Mouse (Mus musculus): ENCODE data around the gene Rab43. TPM values are rescaled to one million over a fixed set of nuclear protein-coding genes. Genes with fewer than 3 reads are reported as not detected.
A peak's percentile ranks its signal among the peaks of the same experiment; 100 is the strongest.

Gene Rab43
- polyA plus RNA-seq (2012; ENCODE audit: insufficient read depth, insufficient read length, low replicate concordance, missing spikeins), result not detected in 2 replicates

DNA sequence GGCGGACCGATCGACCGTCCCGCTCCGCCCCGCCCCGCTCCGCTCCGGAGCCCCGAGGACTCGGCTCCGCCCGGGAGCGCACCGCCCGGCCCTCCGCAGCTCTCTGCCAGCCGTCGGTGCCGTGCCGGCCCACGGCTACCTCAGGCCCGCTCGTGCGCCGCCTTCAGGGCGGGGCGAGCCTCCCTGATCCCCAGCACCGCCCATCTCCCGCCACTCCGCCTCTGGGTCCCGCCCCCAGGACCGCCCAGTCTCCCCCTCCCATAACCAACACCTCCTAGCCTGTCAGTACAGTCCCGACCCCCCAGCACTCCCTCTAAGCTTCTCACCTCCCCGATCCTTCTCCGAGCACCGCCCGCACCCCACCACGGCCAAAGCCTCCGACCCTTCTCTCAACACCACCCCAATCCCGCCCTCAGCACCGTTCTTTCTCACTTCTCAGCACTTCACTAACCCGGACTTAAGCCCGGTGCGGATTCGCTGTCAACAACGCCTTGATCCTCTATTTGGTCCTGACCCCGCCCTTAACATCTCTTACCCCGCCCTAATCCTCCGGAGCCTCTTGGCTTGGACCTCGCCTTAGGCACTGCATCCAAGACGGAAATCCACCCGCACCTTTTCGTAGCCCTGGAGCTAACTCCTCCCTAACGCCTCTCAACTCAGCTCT lies at the start of gene Rab43:
Rab43 (minus strand) TSS at position 490 of the 664 bp plus-strand sequence.
- H3K27ac ChIP-seq (ENCODE audit: insufficient read depth, low read depth, low read length), result peak within 1 kb of the TSS; percentile 44; the same call in 1 of the 2 replicates
- TF ChIP-seq POLR2A (IDR thresholded peaks at IDR 0.05; ENCODE audit: insufficient read depth, low read depth, low read length), result peak; percentile 81
- TF ChIP-seq CTCF (IDR thresholded peaks at IDR 0.05; ENCODE audit: insufficient read depth, low read depth, low read length), result no peak
- H3K4me3 ChIP-seq (ENCODE audit: insufficient read depth, low read depth, low read length), result peak within 1 kb of the TSS; percentile 77
- 1% methylated on average over 55 of the region's 56 CpGs for WGBS
- peaks cover 19% of the 10 kb centered on the region for H3K4me1 ChIP-seq (ENCODE audit: control insufficient read depth, insufficient read depth, low read length)

DNA sequence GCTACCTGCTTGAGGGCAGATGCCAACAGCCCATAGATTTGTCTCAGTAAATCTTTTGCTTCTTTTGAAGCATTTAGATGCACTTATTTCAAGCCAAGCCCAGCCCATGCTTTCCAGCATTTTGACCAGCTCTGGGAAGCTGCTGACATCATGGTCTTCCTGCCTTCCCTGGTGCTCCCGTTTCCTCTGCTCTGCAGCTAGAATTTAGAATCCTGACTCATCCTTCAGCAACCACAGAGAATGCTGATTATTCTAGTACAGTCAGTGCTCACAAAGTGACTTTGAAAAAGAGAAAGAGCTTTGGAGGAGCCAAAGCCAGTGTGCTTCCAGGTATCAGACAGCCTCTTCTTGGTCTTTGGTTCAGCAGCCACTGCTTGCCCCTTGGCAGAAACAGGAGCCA lies 45.1 kb upstream of the Rab43 start:
- Histone ChIP-seq H3K4me3 (ENCODE audit: insufficient read depth, low read depth, low read length) (no peak overlapping the region), H3K4me1 (ENCODE audit: control insufficient read depth, insufficient read depth, low read length) (peaks cover 3% of the 10 kb centered on the region; the same call in 1 of the 2 replicates), H3K27ac (ENCODE audit: insufficient read depth, low read depth, low read length) (peak overlapping the region; percentile 93)
- TF ChIP-seq CTCF (IDR thresholded peaks at IDR 0.05; ENCODE audit: insufficient read depth, low read depth, low read length) (no peak), POLR2A (IDR thresholded peaks at IDR 0.05; ENCODE audit: insufficient read depth, low read depth, low read length) (no peak)
- 13% methylated on average over 1 of the region's 1 CpGs for WGBS

DNA sequence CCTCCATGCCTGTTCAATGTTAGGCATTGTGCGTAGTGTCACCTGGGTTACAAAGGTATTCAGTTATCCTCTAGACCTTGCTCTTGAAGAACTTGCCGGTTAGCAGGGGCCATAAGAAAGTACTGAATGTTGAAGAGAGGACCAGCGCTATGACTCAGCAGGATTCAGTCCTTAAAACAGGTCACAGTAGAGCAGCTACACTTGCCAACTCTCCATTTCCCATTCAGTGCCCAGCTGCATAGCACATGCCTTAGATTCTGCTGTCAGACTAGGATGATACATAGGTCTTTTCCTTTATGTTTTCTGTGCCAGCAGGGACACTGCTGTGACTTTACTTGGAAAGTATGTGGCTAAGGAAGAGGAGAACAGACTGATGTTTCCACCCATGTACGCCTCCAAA lies 41.5 kb upstream of the Rab43 start:
- Histone ChIP-seq H3K4me3 (ENCODE audit: insufficient read depth, low read depth, low read length) (no peak overlapping the region), H3K4me1 (ENCODE audit: control insufficient read depth, insufficient read depth, low read length) (peaks cover 3% of the 10 kb centered on the region; the same call in 1 of the 2 replicates), H3K27ac (ENCODE audit: insufficient read depth, low read depth, low read length) (no peak overlapping the region)
- TF ChIP-seq CTCF (IDR thresholded peaks at IDR 0.05; ENCODE audit: insufficient read depth, low read depth, low read length) (no peak), POLR2A (IDR thresholded peaks at IDR 0.05; ENCODE audit: insufficient read depth, low read depth, low read length) (no peak)
- 86% methylated on average over 4 of the region's 4 CpGs for WGBS

DNA sequence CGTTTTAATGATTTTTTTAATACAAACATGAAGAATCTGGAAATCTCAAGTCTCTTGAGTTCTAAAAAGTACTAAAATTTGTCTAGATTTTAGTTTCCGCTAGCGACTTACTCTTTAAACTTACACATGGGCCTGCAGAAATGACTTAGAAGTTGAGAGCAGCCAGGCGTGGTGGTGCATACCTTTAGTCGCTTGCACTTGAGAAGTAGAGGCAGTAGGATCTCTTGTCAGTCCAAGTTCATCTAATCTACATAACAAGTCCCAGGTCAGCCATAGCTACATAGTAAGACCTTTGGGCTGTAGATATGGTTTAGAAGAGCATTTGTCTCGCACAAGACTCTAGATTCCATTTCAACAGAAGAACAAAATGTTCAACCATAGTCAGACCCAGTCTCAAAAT lies 39.9 kb upstream of the Rab43 start:
- 90% methylated on average over 6 of the region's 6 CpGs for WGBS
- TF ChIP-seq CTCF (IDR thresholded peaks at IDR 0.05; ENCODE audit: insufficient read depth, low read depth, low read length) (no peak), POLR2A (IDR thresholded peaks at IDR 0.05; ENCODE audit: insufficient read depth, low read depth, low read length) (no peak)
- H3K4me1 ChIP-seq (ENCODE audit: control insufficient read depth, insufficient read depth, low read length), result no peaks in the 10 kb centered on the region
- no peak overlapping the region for H3K4me3 ChIP-seq (ENCODE audit: insufficient read depth, low read depth, low read length)
- H3K27ac ChIP-seq (ENCODE audit: insufficient read depth, low read depth, low read length), result no peak overlapping the region

DNA sequence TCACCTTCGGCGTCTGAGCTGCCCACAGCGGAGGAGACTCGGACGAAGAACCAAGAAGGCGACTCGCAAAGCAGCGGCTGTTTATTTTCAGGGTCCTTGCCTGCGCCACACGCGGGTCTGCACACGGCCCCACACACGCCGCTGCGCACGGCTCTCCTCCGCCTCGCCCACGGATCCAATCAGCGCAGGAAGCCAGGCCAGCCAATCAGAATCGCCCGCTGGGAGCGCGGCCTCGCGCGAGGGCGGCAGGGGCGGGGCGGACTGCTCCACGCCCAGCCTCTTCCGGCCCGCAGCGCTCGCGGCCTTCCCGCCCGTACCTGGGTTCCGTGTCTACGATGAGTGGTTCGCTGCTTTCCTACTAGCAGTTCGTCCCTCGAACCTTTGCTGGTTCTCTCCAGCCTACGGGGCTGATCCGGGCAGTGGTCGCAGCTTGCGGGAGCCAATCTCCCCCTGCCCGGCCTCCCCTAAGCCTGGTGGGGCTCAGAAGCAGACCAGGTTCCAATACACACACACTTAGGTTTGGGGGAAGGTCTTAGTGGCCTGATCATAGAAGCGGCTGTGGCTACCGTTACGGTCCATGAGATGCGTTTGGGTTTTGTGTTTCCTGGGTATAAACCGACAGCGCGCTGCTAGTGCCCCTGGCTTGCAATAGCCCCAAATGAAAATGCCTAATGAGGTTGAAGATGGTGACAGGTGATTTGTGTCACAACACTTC lies 39.1 kb upstream of the Rab43 start, which contains the start of gene Cnbp:
Cnbp (minus strand) TSS at position 207 of the 715 bp plus-strand sequence.
- TF ChIP-seq POLR2A (IDR thresholded peaks at IDR 0.05; ENCODE audit: insufficient read depth, low read depth, low read length), result peak; percentile 96
- TF ChIP-seq CTCF (IDR thresholded peaks at IDR 0.05; ENCODE audit: insufficient read depth, low read depth, low read length), result no peak
- Histone ChIP-seq H3K27ac (ENCODE audit: insufficient read depth, low read depth, low read length) (peak within 1 kb of the TSS; percentile 86), H3K4me1 (ENCODE audit: control insufficient read depth, insufficient read depth, low read length) (no peaks in the 10 kb centered on the region), H3K4me3 (ENCODE audit: insufficient read depth, low read depth, low read length) (peak within 1 kb of the TSS; percentile 72)
- WGBS, result 1% methylated on average over 55 of the region's 55 CpGs

DNA sequence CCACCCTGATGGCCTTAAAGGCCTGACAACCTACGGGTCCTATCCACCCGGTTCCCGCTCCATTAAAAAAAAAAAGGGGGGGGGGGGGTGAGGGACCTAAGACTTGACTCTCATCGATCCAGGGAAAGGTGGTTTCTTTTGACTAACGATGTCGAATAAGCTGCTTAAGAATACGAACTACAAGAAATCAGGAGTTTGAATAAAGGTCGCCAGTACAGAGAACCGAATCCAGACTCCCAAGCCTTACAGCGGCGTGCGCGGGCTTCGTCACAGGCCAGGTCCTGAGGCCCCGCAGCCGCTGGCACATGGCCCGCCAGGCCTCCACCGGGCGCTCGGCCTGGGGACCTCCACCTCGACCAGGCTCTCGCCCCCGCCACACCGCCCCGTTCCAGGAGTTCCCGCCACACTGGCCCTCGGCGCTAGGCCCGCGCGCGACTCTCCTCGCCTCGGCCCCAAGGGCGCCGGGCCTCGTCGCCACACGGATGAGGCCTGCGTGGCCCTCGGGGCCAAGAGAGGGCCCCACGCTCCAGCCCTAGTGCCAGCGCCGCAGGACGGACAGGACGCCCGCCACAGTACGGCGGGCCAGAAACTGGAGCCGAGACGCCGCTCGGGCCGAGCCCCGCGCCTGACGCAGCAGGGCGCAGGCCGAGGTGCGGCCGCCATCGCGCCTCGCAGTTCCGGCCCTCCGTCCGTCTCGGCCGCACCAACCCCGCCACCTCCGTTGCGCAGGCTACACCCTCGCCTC lies 38.4 kb upstream of the Rab43 start:
- H3K4me1 ChIP-seq (ENCODE audit: control insufficient read depth, insufficient read depth, low read length), result no peaks in the 10 kb centered on the region
- peak overlapping the region; percentile 80 for H3K27ac ChIP-seq (ENCODE audit: insufficient read depth, low read depth, low read length)
- TF ChIP-seq POLR2A (IDR thresholded peaks at IDR 0.05; ENCODE audit: insufficient read depth, low read depth, low read length), result no peak
- no peak for TF ChIP-seq CTCF (IDR thresholded peaks at IDR 0.05; ENCODE audit: insufficient read depth, low read depth, low read length)
- WGBS, result under 1% methylated on average over 73 of the region's 73 CpGs
- H3K4me3 ChIP-seq (ENCODE audit: insufficient read depth, low read depth, low read length), result peak overlapping the region; percentile 69

DNA sequence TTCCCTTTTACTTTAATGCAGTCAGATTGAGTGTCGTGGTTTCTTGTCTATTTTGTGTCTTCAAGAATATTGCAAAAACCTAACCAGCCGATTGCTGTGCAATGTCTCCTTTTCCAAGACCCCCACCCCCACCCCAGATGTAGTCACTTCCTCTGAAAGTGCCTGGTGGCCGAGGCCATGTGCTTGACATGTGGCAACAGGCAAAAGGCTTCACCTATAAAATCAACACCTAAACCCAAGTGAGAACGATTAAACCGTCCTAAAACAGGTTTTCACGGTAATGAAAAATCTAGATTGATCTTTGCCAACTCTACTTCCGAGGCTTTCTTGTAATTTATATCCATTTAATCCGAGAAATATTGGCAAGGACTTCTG lies 37.8 kb upstream of the Rab43 start:
- Histone ChIP-seq H3K27ac (ENCODE audit: insufficient read depth, low read depth, low read length) (no peak overlapping the region), H3K4me3 (ENCODE audit: insufficient read depth, low read depth, low read length) (peak overlapping the region; percentile 69), H3K4me1 (ENCODE audit: control insufficient read depth, insufficient read depth, low read length) (no peaks in the 10 kb centered on the region)
- TF ChIP-seq CTCF (IDR thresholded peaks at IDR 0.05; ENCODE audit: insufficient read depth, low read depth, low read length), result no peak
- TF ChIP-seq POLR2A (IDR thresholded peaks at IDR 0.05; ENCODE audit: insufficient read depth, low read depth, low read length), result no peak
- under 1% methylated on average over 8 of the region's 8 CpGs for WGBS

DNA sequence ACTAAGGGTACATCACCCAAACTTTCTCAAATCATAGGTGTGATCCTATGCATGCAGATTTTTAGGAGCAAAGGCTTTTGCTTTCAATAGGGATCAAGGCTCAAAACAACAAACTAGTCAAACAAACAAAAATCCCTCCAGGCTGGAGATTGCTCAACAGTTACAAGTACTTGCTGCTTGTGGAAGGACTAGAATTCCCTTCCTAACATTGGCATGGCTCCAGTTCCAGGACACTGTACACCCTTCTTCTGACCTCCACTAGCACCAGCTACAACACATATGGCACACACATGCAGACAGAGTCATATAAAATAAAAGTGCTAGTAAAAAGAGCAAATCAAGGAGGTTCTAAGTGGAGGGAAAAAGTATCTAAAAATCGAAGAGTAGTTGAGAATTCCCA lies 34.8 kb upstream of the Rab43 start:
- Histone ChIP-seq H3K4me1 (ENCODE audit: control insufficient read depth, insufficient read depth, low read length) (no peaks in the 10 kb centered on the region), H3K27ac (ENCODE audit: insufficient read depth, low read depth, low read length) (no peak overlapping the region), H3K4me3 (ENCODE audit: insufficient read depth, low read depth, low read length) (no peak overlapping the region)
- 63% methylated on average over 1 of the region's 1 CpGs for WGBS
- TF ChIP-seq CTCF (IDR thresholded peaks at IDR 0.05; ENCODE audit: insufficient read depth, low read depth, low read length), result no peak
- TF ChIP-seq POLR2A (IDR thresholded peaks at IDR 0.05; ENCODE audit: insufficient read depth, low read depth, low read length), result no peak

All from olfactory bulb, adult 2 months (tissue).